Mouse (Mus musculus) bone marrow, adult 2 months (tissue): ENCODE data around the gene Gm13889.

Experiments
- CTCF ChIP-seq: fragments of 200-500 bp; IDR thresholded peaks from 2 replicates; pipeline ENCODE4 v1.5.1; 2011; ENCODE audit warnings: low read length, control low read depth; ENCODE audit not compliant: control insufficient read depth, insufficient read depth
- POLR2A ChIP-seq: fragments of 200-500 bp; IDR thresholded peaks from 2 replicates; pipeline ENCODE4 v1.6.1; 2011; ENCODE audit warnings: low read depth, mild to moderate bottlenecking, control low read depth, low read length, borderline replicate concordance; ENCODE audit not compliant: control insufficient read depth

GRCm38 (mm10) chr2:93955886-93956285 is 1.1 kb downstream of the Gm13889 start:
- no peak for TF ChIP-seq CTCF
- TF ChIP-seq POLR2A = no peak
